Mouse (Mus musculus) ES-Bruce4 (cell line): ENCODE results near the gene Nlrp1b. TPM values are rescaled to one million over a fixed set of nuclear protein-coding genes. Genes with fewer than 3 reads are reported as not detected.

Experiments used
- H3K27ac ChIP-seq: 2 replicates; pipeline ENCODE4 v1.5.1; 2012; ENCODE audit warnings: low read length, inconsistent platforms; ENCODE audit not compliant: insufficient read depth
- H3K27me3 ChIP-seq: 2 replicates; pipeline ENCODE4 v1.6.1; 2012; ENCODE audit warnings: mild to moderate bottlenecking, low read length, inconsistent platforms; ENCODE audit not compliant: control insufficient read depth, poor library complexity, insufficient read depth, severe bottlenecking
- H3K36me3 ChIP-seq: 2 replicates; pipeline ENCODE4 v1.6.1; 2012; ENCODE audit warnings: inconsistent platforms, mild to moderate bottlenecking, low read length, moderate library complexity; ENCODE audit not compliant: control insufficient read depth, poor library complexity, insufficient read depth, severe bottlenecking
- H3K4me1 ChIP-seq: one replicate; pipeline ENCODE4 v1.8.1; 2011; ENCODE audit warnings: low read length; ENCODE audit not compliant: control insufficient read depth, insufficient read depth
- H3K4me3 ChIP-seq: 2 replicates; pipeline ENCODE4 v1.5.1; 2011; ENCODE audit warnings: low read depth, mild to moderate bottlenecking, low read length
- H3K9ac ChIP-seq: 2 replicates; pipeline ENCODE4 v1.6.1; 2012; ENCODE audit warnings: low read depth, mild to moderate bottlenecking, inconsistent platforms; ENCODE audit not compliant: poor library complexity, severe bottlenecking
- H3K9me3 ChIP-seq: replicated peaks from 2 replicates; pipeline ENCODE4 v1.6.1; 2012; ENCODE audit warnings: mild to moderate bottlenecking, low read length, inconsistent platforms; ENCODE audit not compliant: control insufficient read depth, poor library complexity, insufficient read depth, severe bottlenecking
- CTCF ChIP-seq: IDR thresholded peaks from one replicate; pipeline ENCODE4 v1.8.1; 2011; ENCODE audit warnings: low read depth, low read length
- EP300 ChIP-seq: IDR thresholded peaks from 2 replicates; pipeline ENCODE4 v1.6.1; 2011; ENCODE audit warnings: low read depth, low read length; ENCODE audit not compliant: insufficient read depth
- POLR2A ChIP-seq: IDR thresholded peaks from one replicate; pipeline ENCODE4 v1.8.1; 2011; ENCODE audit warnings: low read length; ENCODE audit not compliant: insufficient read depth
- polyA plus RNA-seq: library from polyadenylated mRNA; stranded (reverse); fragments of >200 nt; gene quantifications from 2 replicates; pipeline ENCODE4 v1.2.4, GENCODE M21; 2011; ENCODE audit warnings: low read depth; ENCODE audit not compliant: missing spikeins, insufficient read depth, insufficient read length

The Nlrp1b gene
- polyA plus RNA-seq, 1 experiment: not detected

DNA sequence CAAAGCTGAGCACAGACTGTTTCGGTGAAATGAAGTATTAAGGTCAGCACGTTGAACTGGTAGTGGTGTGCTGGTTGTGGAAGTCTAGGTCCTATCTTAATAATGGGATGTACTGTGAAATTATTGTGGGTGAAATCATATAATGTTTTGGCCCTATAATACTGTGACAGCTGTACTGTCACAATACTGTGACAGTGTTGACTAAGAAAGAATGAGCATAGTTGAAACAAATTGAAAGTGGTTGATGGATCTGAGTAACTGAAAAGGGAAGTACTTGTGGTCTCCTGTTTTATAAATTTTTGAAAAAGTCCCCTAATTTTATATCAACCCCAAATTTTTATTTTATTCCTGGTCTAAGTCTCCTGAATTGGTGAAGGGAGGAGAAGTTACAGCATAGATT lies 123.4 kb downstream of the Nlrp1b start:
- Histone ChIP-seq H3K4me3 (no peak overlapping the region), H3K27me3 (no peaks in the 10 kb centered on the region), H3K4me1 (no peaks in the 10 kb centered on the region), H3K9ac (no peak overlapping the region), H3K9me3 (no peaks in the 10 kb centered on the region), H3K36me3 (no peaks in the 10 kb centered on the region), H3K27ac (no peak overlapping the region)
- no peak for TF ChIP-seq POLR2A
- no peak for TF ChIP-seq EP300
- TF ChIP-seq CTCF: no peak

- Histone ChIP-seq H3K4me1 (no peaks in the 10 kb centered on the region), H3K9me3 (no peaks in the 10 kb centered on the region), H3K27me3 (no peaks in the 10 kb centered on the region), H3K36me3 (no peaks in the 10 kb centered on the region), H3K4me3 (no peak overlapping the region), H3K9ac (no peak overlapping the region), H3K27ac (no peak overlapping the region)
- TF ChIP-seq CTCF (no peak), POLR2A (no peak), EP300 (no peak)
Measured at GRCm38 (mm10) chr11:71106261-71107021, 124.1 kb downstream of the Nlrp1b start.

DNA sequence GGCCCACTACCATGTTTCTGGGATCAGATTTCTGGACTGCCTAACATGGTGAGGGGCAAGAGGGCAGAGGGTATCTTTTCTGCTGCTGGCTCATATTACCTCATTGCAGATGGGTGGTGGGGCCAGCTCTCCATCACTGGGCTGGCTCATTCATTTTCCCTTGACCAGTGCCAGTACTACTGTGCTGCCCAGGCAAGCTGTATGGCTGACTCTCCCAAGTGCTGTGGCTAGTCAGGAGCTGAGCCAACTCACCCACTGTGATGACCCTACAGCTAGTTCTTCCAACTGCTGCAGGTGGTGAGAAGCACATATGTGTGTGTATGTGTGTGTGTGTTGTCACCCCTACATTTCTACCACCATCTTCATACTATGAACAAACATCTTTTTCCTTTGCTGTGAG lies 126.6 kb downstream of the Nlrp1b start:
- TF ChIP-seq CTCF (no peak), POLR2A (no peak), EP300 (no peak)
- no peaks in the 10 kb centered on the region for H3K9me3 ChIP-seq
- no peak overlapping the region for H3K9ac ChIP-seq
- no peak overlapping the region for H3K4me3 ChIP-seq
- no peaks in the 10 kb centered on the region for H3K4me1 ChIP-seq
- no peaks in the 10 kb centered on the region for H3K36me3 ChIP-seq
- H3K27me3 ChIP-seq: no peaks in the 10 kb centered on the region
- no peak overlapping the region for H3K27ac ChIP-seq

Other genes starting within 250 kb of the Nlrp1b start
- 398 and 407 TPM in 2 replicates for gene C1qbp, start 247.7 kb downstream of the Nlrp1b start, polyA plus RNA-seq
- gene Dhx33, start 226.3 kb downstream of the Nlrp1b start, polyA plus RNA-seq: 32.3 and 32.8 TPM in 2 replicates
- 35.6 and 36.7 TPM in 2 replicates for gene Mis12, start 211.1 kb downstream of the Nlrp1b start, polyA plus RNA-seq
- 31.8 and 32.4 TPM in 2 replicates for gene Derl2, start 210.9 kb downstream of the Nlrp1b start, polyA plus RNA-seq
- 3.7 and 4.3 TPM in 2 replicates for gene 6330403K07Rik, start 197.2 kb downstream of the Nlrp1b start, polyA plus RNA-seq
- not detected in 2 replicates for gene Nlrp1a, start 86.0 kb downstream of the Nlrp1b start, polyA plus RNA-seq